Mouse (Mus musculus) bone marrow macrophage, adult 2 months (primary cell): Measurements from ENCODE around the gene Cnrip1.

Experiments used
- CTCF ChIP-seq: IDR thresholded peaks from 2 replicates; pipeline ENCODE4 v1.5.1; 2012; ENCODE audit warnings: low read depth, mild to moderate bottlenecking, low read length, moderate library complexity
- POLR2A ChIP-seq: IDR thresholded peaks from 2 replicates; pipeline ENCODE4 v1.6.1; 2012; ENCODE audit warnings: mild to moderate bottlenecking, low read depth, low read length, borderline replicate concordance

DNA sequence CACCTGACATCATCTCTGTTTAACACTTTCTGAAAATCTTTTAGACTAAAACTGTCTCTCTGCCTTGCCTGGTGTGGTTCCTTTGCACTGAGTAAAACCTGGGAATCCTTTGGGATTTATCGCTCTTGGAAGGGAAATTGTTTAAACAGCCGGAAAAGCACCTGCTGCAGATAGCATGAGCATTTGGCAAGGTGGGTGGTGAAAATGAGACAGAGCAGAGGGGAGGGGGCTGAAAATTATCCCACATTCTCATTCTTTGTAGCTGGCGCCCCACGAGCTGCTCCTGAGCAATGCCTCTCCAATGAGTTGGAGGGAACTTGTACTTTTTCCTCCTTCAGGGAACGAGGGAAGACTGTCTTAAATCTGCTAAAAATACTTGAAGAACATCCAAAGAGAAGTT, 55.5 kb downstream of the Cnrip1 start:
- no peak for TF ChIP-seq CTCF
- no peak for TF ChIP-seq POLR2A
